Mouse (Mus musculus): ENCODE results near the gene Sh3bp5l. TPM values are rescaled to one million over a fixed set of nuclear protein-coding genes. Genes with fewer than 3 reads are reported as not detected.
"Not testable (repeated sequence)": the region's sequence is repeated elsewhere in the genome, so short reads cannot be mapped to it uniquely, and the experiment has no call there.

Sh3bp5l gene
- total and polyA plus RNA-seq, 3 experiments: 31.7 to 32.8 TPM; not detected in 1

DNA sequence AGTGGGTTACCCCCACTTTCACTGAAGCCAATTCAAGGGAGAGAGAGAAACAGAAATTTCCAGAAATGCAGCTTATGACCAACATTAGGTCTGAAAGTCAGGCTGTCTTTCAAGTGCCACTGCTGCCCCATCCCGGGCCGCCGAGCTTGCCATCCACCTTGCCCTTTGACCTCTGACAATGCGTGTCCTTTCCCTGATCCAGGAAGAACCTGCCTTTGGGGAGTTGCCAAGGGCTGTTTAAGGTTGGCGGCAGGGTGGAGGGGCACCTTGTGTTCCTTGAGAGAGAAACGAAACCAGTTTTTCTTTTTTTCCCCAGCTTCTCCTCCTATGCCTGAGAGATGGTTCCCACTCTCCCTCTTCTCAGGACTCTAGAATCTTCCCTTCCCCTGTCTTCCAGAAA is 32.0 kb downstream of the Sh3bp5l start:
- H3K9me3 ChIP-seq (replicated peaks; ENCODE audit: insufficient read depth, low read length); H3K27me3 ChIP-seq (ENCODE audit: control insufficient read depth in 1 of 2, insufficient read depth in 2 of 2, low read length in 2 of 2); H3K36me3 ChIP-seq (ENCODE audit: control insufficient read depth in 1 of 2, insufficient read depth in 2 of 2, low read length in 2 of 2); H3K4me1 ChIP-seq (ENCODE audit: control insufficient read depth in 1 of 2, insufficient read depth in 2 of 2, low read length in 2 of 2); H3K4me3 ChIP-seq (ENCODE audit: control insufficient read depth in 1 of 2, insufficient read depth in 1 of 2, low read depth in 2 of 2, low read length in 2 of 2); H3K9ac ChIP-seq (ENCODE audit: control insufficient read depth, low read depth, low read length, poor library complexity, severe bottlenecking); DNase-seq (ENCODE audit: low read depth, low spot score); H3K27ac ChIP-seq (ENCODE audit: control insufficient read depth, low read depth, low read length); H3K79me2 ChIP-seq (ENCODE audit: control insufficient read depth, insufficient read depth, low read length, poor library complexity): not testable (repeated sequence)

DNA sequence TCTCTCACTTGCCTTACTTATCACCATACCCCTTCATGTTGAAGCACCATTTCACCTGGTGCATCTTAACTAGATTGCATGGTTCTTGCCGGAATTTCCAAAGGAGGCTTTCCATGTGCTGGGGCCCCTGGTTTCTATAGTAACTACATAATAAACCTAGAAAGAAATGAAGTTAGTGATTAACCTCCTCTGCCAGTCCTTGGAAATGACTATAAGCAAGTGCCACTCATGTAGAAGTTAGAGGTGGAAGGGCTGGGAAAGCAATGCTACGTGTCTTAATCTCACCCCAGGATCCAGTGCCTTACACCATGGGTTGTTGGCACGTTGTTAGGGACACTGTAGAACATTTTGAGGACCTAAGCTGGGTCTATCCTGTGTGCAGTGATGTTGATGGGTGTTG is 33.9 kb downstream of the Sh3bp5l start:
- no peak overlapping the region for H3K9ac ChIP-seq (ENCODE audit: control insufficient read depth, low read depth, low read length, poor library complexity, severe bottlenecking)
- DNase-seq (ENCODE audit: low read depth, low spot score): no peak
- peaks cover 0 to 3% of the 10 kb centered on the region in 2 experiments; a peak in 2 of 4 replicates for H3K4me1 ChIP-seq (ENCODE audit: control insufficient read depth in 1 of 2, insufficient read depth in 2 of 2, low read length in 2 of 2)
- H3K27me3 ChIP-seq (ENCODE audit: control insufficient read depth in 1 of 2, insufficient read depth in 2 of 2, low read length in 2 of 2): no peaks in the 10 kb centered on the region
- TF ChIP-seq SMC3 (IDR thresholded peaks at IDR 0.05; ENCODE audit: low read depth, low read length): no peak
- TF ChIP-seq POLR2AphosphoS2 (IDR thresholded peaks at IDR 0.05; ENCODE audit: low read length): no peak
- TF ChIP-seq TCF12 (IDR thresholded peaks at IDR 0.05; ENCODE audit: low read depth, low read length): no peak
- no peak for TF ChIP-seq MYB (IDR thresholded peaks at IDR 0.05; ENCODE audit: low read depth, low read length)
- TF ChIP-seq BHLHE40 (IDR thresholded peaks at IDR 0.05; ENCODE audit: borderline replicate concordance, low read depth, low read length): no peak
- no peak for TF ChIP-seq MAZ (IDR thresholded peaks at IDR 0.05; ENCODE audit: low read depth, low read length)
- TF ChIP-seq GATA1 (IDR thresholded peaks at IDR 0.05; ENCODE audit: low read depth, low read length): no peak
- TF ChIP-seq TAL1 (IDR thresholded peaks at IDR 0.05; ENCODE audit: low read length): no peak
- TF ChIP-seq ZNF384 (IDR thresholded peaks at IDR 0.05; ENCODE audit: low read depth, low read length): no peak
- TF ChIP-seq CHD1 (IDR thresholded peaks at IDR 0.05; ENCODE audit: low read depth, low read length): no peak
- TF ChIP-seq E2F4 (IDR thresholded peaks at IDR 0.05; ENCODE audit: borderline replicate concordance, low read depth, low read length): no peak
- TF ChIP-seq RAD21 (IDR thresholded peaks at IDR 0.05; ENCODE audit: low read depth, low read length): no peak
- TF ChIP-seq ELF1 (IDR thresholded peaks at IDR 0.05; ENCODE audit: low read depth, low read length): no peak
- TF ChIP-seq EP300 (IDR thresholded peaks at IDR 0.05; ENCODE audit: low read depth in 1 of 2, low read length in 2 of 2): no peak
- TF ChIP-seq CHD2 (IDR thresholded peaks at IDR 0.05; ENCODE audit: low read length): no peak
- no peak for TF ChIP-seq KAT2A (conservative IDR thresholded peaks at IDR 0.05; ENCODE audit: low read depth, low read length)
- TF ChIP-seq MYC (IDR thresholded peaks at IDR 0.05; ENCODE audit: low read depth, low read length): no peak
- no peak for TF ChIP-seq ZKSCAN1 (IDR thresholded peaks at IDR 0.05; ENCODE audit: low read depth, low read length)
- no peak for TF ChIP-seq MEF2A (IDR thresholded peaks at IDR 0.05; ENCODE audit: extremely low read depth, insufficient replicate concordance, low read depth, low read length, poor library complexity, severe bottlenecking)
- no peak for TF ChIP-seq NRF1 (IDR thresholded peaks at IDR 0.05; ENCODE audit: insufficient read depth, low read depth, low read length, poor library complexity, severe bottlenecking)
- H3K4me3 ChIP-seq (ENCODE audit: control insufficient read depth in 1 of 2, insufficient read depth in 1 of 2, low read depth in 2 of 2, low read length in 2 of 2): no peak overlapping the region
- H3K36me3 ChIP-seq (ENCODE audit: control insufficient read depth in 1 of 2, insufficient read depth in 2 of 2, low read length in 2 of 2): no peaks in the 10 kb centered on the region
- no peak overlapping the region for H3K27ac ChIP-seq (ENCODE audit: control insufficient read depth, low read depth, low read length)
- H3K79me2 ChIP-seq (ENCODE audit: control insufficient read depth, insufficient read depth, low read length, poor library complexity): no peaks in the 10 kb centered on the region
- H3K9me3 ChIP-seq (replicated peaks; ENCODE audit: insufficient read depth, low read length): no peaks in the 10 kb centered on the region

DNA sequence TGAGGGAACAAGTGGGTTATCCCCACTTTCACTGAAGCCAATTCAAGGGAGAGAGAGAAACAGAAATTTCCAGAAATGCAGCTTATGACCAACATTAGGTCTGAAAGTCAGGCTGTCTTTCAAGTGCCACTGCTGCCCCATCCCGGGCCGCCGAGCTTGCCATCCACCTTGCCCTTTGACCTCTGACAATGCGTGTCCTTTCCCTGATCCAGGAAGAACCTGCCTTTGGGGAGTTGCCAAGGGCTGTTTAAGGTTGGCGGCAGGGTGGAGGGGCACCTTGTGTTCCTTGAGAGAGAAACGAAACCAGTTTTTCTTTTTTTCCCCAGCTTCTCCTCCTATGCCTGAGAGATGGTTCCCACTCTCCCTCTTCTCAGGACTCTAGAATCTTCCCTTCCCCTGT is 35.7 kb downstream of the Sh3bp5l start:
- not testable (repeated sequence) for H3K4me3 ChIP-seq (ENCODE audit: control insufficient read depth in 1 of 2, insufficient read depth in 1 of 2, low read depth in 2 of 2, low read length in 2 of 2); H3K27me3 ChIP-seq (ENCODE audit: control insufficient read depth in 1 of 2, insufficient read depth in 2 of 2, low read length in 2 of 2); H3K9me3 ChIP-seq (replicated peaks; ENCODE audit: insufficient read depth, low read length); H3K9ac ChIP-seq (ENCODE audit: control insufficient read depth, low read depth, low read length, poor library complexity, severe bottlenecking); H3K79me2 ChIP-seq (ENCODE audit: control insufficient read depth, insufficient read depth, low read length, poor library complexity); H3K27ac ChIP-seq (ENCODE audit: control insufficient read depth, low read depth, low read length); DNase-seq (ENCODE audit: low read depth, low spot score); H3K36me3 ChIP-seq (ENCODE audit: control insufficient read depth in 1 of 2, insufficient read depth in 2 of 2, low read length in 2 of 2); H3K4me1 ChIP-seq (ENCODE audit: control insufficient read depth in 1 of 2, insufficient read depth in 2 of 2, low read length in 2 of 2)
